Mouse (Mus musculus) brain, adult 10 weeks (tissue): ENCODE measurements around the gene Agpat4. TPM values are rescaled to one million over a fixed set of nuclear protein-coding genes. Genes with fewer than 3 reads are reported as not detected.

ENCODE experiments used
- polyA plus RNA-seq: library from polyadenylated mRNA; stranded (reverse); fragments of 350-450 nt; fragmentation: Illumina TruSeq; extraction: RNeasy Lipid Tissue Mini Kit (QIAGEN cat#74804); gene quantifications from one replicate; pipeline ENCODE4 v1.2.3, GENCODE M21; 2015; ENCODE audit warnings: low read depth, low replicate concordance

Agpat4 gene
- polyA plus RNA-seq: 58.7 TPM

DNA sequence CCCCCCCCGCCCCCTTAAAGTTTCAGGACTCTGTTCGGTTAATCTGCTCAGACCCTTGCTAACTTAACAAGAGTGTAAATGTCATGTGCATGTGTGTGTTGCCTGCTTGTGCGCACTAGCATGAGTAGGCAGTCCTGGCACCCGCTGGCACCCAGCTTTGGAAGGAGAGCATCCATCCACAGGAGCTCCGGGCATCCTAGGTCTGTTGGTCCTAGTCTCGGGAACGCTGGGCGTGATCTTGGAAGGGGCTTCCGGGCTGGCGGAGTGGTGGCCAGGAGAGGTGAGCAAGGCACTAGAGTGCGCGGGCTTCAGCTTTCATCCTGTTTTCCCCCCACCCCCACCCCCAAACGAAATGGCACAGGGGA lies at the start of gene Agpat4:
Gene Agpat4, plus strand, starts transcription at position 144 of the 365 bp plus-strand sequence.

Other genes starting within 250 kb of the Agpat4 start
- gene Map3k4, start 200.1 kb downstream of the Agpat4 start, polyA plus RNA-seq: 19.0 TPM